In the genomic region with DNA sequence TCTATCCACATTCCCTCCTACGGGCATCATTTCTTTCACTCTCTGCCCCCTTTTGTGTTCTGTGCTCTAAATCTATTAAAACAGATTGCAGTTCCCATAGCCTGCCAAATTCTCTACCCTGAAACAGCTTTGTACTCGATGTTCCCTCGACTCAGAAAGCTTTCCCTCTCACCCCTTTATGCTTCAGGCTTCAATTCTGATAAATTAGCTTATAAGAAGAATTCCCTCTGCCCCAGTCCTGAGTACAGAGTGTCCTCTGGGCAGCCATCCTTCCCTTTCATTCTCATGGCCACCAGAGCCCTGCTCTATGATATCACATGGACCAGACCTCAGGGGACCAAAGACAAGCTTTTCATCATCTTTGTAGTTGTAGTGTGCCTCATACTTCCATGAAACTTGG, we compare ENCODE assay signal across 23 mouse cellular contexts.
DNase-seq lines count a peak whose midpoint lies in the region; ATAC-seq lines count a peak whose summit lies in the region.
"Had no signal": no experiment of that assay in that cellular context is flagged by ENCODE, and none has a peak within 500 bp of the region (broad histone marks: within the 10 kb centered on the region; RNA-seq: fewer than 3 reads in every experiment).

No protein-coding gene starts in this region.

- H3K4me2 ChIP-seq in heart, embryonic 12.5 days: no peak overlapping the region
- no peak overlapping the region for H3K4me2 ChIP-seq in midbrain, embryonic 16.5 days (ENCODE audit: low read length)
- H3K4me2 ChIP-seq: hindbrain, embryonic 14.5 days; lung, embryonic 15.5 days; midbrain, embryonic 11.5 days had no signal

- no peak for ATAC-seq in heart, embryonic 12.5 days (ENCODE audit: insufficient number of reproducible peaks, low FRiP score)
- 0 out of 2 replicates have a peak, but pooled peaks have one; percentile 39 for ATAC-seq in midbrain, embryonic 16.5 days
- ATAC-seq: forebrain, embryonic 16.5 days; inflammation-experienced regulatory T-cells, adult 6 months had no signal

- no peaks in the 10 kb centered on the region for H3K4me1 ChIP-seq in heart, embryonic 12.5 days (replicated peaks)
- H3K4me1 ChIP-seq in midbrain, embryonic 16.5 days (ENCODE audit: control insufficient read depth, insufficient read depth, low read length): 0 out of 2 replicates have a peak, but pooled peaks cover 2% of the 10 kb centered on the region
- 0 out of 2 replicates have a peak, but pooled peaks cover 7% of the 10 kb centered on the region for H3K4me1 ChIP-seq in midbrain, embryonic 10.5 days
- H3K4me1 ChIP-seq: heart, embryonic 10.5 days had no signal

- no peak overlapping the region for H3K27ac ChIP-seq in heart, embryonic 12.5 days (ENCODE audit: poor library complexity, severe bottlenecking)
- H3K27ac ChIP-seq in midbrain, embryonic 16.5 days (ENCODE audit: low read length): no peak overlapping the region
- no peak overlapping the region for H3K27ac ChIP-seq in midbrain, embryonic 10.5 days (replicated peaks)
- H3K27ac ChIP-seq: heart, embryonic 10.5 days; hindbrain, embryonic 14.5 days; lung, embryonic 15.5 days had no signal

- no peak overlapping the region for H3K4me3 ChIP-seq in heart, embryonic 12.5 days
- H3K4me3 ChIP-seq in midbrain, embryonic 16.5 days (ENCODE audit: low read depth, low read length): no peak overlapping the region
- H3K4me3 ChIP-seq in midbrain, embryonic 10.5 days: no peak overlapping the region
- H3K4me3 ChIP-seq: erythroblast, embryonic 14.5 days; heart, embryonic 10.5 days; lung, embryonic 15.5 days had no signal

- DNase-seq in heart, adult 8-10 months (ENCODE audit: low spot score): peak; percentile 9
- no peak for DNase-seq in midbrain, embryonic 10.5 days (ENCODE audit: low spot score)
- peak; percentile 74 for DNase-seq in brain, adult 2 months (ENCODE audit: low read depth, low spot score)
- peak; percentile 55 for DNase-seq in telencephalon, adult 2 months (ENCODE audit: low read depth, low spot score)
- DNase-seq in kidney, adult 18-20 months: no peak
- DNase-seq: adrenal gland, postnatal 36 days; cerebellum, adult 2 months; cerebellum, postnatal 14 days; heart, postnatal 4 days; kidney, adult 2 months; kidney, postnatal 4 days; liver; right cerebral cortex, postnatal 14 days; spleen, adult 18-20 months had no signal

- no peak overlapping the region for H3K9ac ChIP-seq in heart, embryonic 12.5 days
- H3K9ac ChIP-seq in midbrain, embryonic 16.5 days (ENCODE audit: low read depth, low read length): no peak overlapping the region
- H3K9ac ChIP-seq: hindbrain, embryonic 14.5 days; lung, embryonic 15.5 days had no signal

- no peaks in the 10 kb centered on the region; the same call in 1 of the 2 replicates for H3K9me3 ChIP-seq in heart, embryonic 12.5 days (replicated peaks)
- H3K9me3 ChIP-seq in midbrain, embryonic 16.5 days (replicated peaks; ENCODE audit: control insufficient read depth, low read length, poor library complexity, severe bottlenecking): no peaks in the 10 kb centered on the region
- no peaks in the 10 kb centered on the region for H3K9me3 ChIP-seq in midbrain, embryonic 10.5 days (replicated peaks)
- H3K9me3 ChIP-seq: heart, embryonic 10.5 days; lung, embryonic 15.5 days had no signal

- no peaks in the 10 kb centered on the region for H3K36me3 ChIP-seq in heart, embryonic 12.5 days
- no peaks in the 10 kb centered on the region for H3K36me3 ChIP-seq in midbrain, embryonic 16.5 days (ENCODE audit: control insufficient read depth, insufficient read depth, low read length)
- H3K36me3 ChIP-seq in midbrain, embryonic 10.5 days: no peaks in the 10 kb centered on the region
- H3K36me3 ChIP-seq: heart, embryonic 10.5 days; lung, embryonic 15.5 days had no signal

- H3K27me3 ChIP-seq in heart, embryonic 12.5 days (replicated peaks): no peaks in the 10 kb centered on the region
- no peaks in the 10 kb centered on the region for H3K27me3 ChIP-seq in midbrain, embryonic 16.5 days (ENCODE audit: control insufficient read depth, insufficient read depth, low read depth, low read length)
- H3K27me3 ChIP-seq in midbrain, embryonic 10.5 days (ENCODE audit: low read depth, poor library complexity, severe bottlenecking): no peaks in the 10 kb centered on the region
- H3K27me3 ChIP-seq: lung, embryonic 15.5 days had no signal

- 80% methylated on average over 3 of the region's 3 CpGs for WGBS in heart, embryonic 12.5 days
- 36% methylated on average over 3 of the region's 3 CpGs for WGBS in midbrain, embryonic 16.5 days
- 66% methylated on average over 3 of the region's 3 CpGs for WGBS in midbrain, embryonic 10.5 days

Comparison
In these comparisons a context has a peak if more than half of its experiments do, and no peak if none do; other contexts are left out.
1. DNase-seq: peak in heart, adult 8-10 months (single experiment), brain, adult 2 months (single experiment) and telencephalon, adult 2 months (single experiment); none in midbrain, embryonic 10.5 days (single experiment) and kidney, adult 18-20 months (single experiment).